Mouse (Mus musculus) frontal cortex, postnatal 25 days (tissue): ENCODE results near the gene Ccl21b.
"Not testable (repeated sequence)": the region's sequence is repeated elsewhere in the genome, so short reads cannot be mapped to it uniquely, and the experiment has no call there.

Experiments used
- DNase-seq, 2 experiments: peaks; one replicate each; pipeline ENCODE4 v3.0.0; 2022; ENCODE audit warnings: low spot score in 2 of 2

Gene Ccl21b

GRCm38 (mm10) chr4:42255467-42255866, at the start of gene Ccl21b:
Gene Ccl21b, plus strand, starts transcription at chr4:42255767.
- DNase-seq: not testable (repeated sequence)

- not testable (repeated sequence) for DNase-seq
Observed at GRCm38 (mm10) chr4:42240339-42240738, 15.2 kb upstream of the Ccl21b start, which contains the start of gene Gm10600. Gene Gm10600, plus strand, starts transcription at chr4:42240639.

DNA sequence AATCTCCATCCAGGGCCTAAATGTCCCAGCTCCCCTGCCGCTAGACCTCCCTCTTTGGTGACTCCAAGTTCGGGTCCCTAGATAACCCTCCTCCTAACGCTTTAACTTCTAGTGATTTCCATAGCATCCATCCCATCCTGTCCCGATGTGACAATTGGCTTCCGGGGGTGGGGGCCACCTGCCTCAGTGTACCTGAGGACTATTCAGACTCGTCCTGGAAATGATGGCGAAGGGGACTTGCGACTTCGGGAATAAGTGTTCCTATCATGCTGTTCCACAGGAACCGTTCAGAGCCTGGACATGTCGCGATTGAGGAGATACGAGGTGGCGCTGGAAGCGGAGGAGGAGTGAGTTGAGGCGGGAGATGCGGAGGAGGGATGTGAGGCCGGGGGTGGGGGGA, 38.4 kb downstream of the Ccl21b start, which contains the start of gene Gm21953:
Gene Gm21953 (plus strand): TSS at position 301 of the 400 bp plus-strand sequence.
- DNase-seq: not testable (repeated sequence)
